Mouse (Mus musculus) embryonic fibroblast, embryonic 13.5 days (primary cell): ENCODE measurements around the gene Dph3.

Source experiments
- CTCF ChIP-seq: IDR thresholded peaks from 2 replicates; pipeline ENCODE4 v1.5.1; 2011; ENCODE audit warnings: mild to moderate bottlenecking, control low read depth, low read length, moderate library complexity, borderline replicate concordance; ENCODE audit not compliant: insufficient read depth
- POLR2A ChIP-seq: IDR thresholded peaks from 2 replicates; pipeline ENCODE4 v1.6.1; 2011; ENCODE audit warnings: low read depth, mild to moderate bottlenecking, control low read depth, low read length, moderate library complexity

DNA sequence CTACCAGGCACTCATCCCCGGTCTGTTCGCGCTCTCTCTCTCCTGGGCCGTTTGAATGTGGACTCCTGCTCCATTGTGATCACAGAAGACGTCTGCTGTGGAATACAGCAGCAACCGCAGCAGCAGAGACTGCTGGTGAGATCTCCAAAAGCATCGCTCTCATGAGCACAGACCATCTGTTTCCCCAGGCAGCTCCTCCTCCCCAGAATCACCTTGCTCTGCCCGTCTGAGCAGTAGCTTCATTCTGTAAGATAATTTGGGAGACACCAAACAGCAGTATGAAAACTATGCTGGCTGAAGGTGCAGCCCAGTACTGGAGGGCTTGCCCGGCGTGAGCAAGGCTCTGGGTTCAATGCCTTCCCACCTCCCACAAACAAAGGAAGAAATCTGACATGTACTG lies 4.5 kb downstream of the Dph3 start:
- no peak for TF ChIP-seq CTCF
- TF ChIP-seq POLR2A = no peak
